Mouse (Mus musculus): ENCODE measurements at regions not wholly inside any gene's neighbourhood (a gene's known extent, or its start where the extent isn't known, plus 50 kb on each side); places are given as distances from the start of the nearest gene placed in this dataset.
A peak's percentile ranks its signal among the peaks of the same experiment; 100 is the strongest.
"Not testable (repeated sequence)": the region's sequence is repeated elsewhere in the genome, so short reads cannot be mapped to it uniquely, and the experiment has no call there.

DNA sequence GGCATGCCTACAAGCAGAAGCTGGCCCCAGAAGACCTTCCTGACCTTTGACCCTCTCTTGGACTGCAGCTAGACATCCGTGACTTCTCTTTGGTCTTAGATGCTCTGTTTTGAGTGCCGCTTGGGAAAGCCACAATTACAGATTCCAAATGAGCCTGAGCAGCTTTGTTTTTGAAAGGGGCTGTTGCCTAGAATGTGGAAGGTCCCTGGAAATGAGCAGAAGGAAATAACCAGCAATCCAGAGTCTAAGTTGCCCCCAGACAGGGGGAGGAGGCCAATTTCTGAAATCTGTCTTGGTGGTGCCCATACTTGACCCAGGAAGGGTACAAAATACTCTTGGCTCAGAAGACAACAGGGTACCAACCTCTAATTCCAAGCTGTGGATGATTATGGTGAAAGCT lies 253.9 kb downstream of the Nuak1 start:
- peak; percentile 37 for DNase-seq (ENCODE audit: low spot score)

DNA sequence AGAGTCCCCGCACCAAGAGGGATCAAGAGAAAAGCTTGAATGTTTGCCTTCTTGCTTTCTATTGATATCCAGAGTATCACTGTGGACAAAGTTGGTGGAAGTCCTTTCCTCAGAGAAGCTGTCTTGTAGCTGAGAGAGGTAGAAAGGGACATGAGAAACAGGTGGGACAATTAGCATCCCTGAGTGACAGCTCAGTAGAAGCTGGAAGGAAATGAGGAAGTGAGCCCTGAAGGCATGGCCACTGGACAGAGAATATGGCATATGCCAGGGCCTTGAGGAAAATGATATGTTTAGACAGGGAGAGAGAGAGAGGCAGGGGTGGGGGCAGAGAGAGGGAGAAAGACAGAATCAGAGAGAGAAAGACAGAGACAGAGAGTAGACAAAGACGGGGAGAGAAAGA lies 241.4 kb downstream of the Nuak1 start:
- no peak for DNase-seq (ENCODE audit: low spot score)

DNA sequence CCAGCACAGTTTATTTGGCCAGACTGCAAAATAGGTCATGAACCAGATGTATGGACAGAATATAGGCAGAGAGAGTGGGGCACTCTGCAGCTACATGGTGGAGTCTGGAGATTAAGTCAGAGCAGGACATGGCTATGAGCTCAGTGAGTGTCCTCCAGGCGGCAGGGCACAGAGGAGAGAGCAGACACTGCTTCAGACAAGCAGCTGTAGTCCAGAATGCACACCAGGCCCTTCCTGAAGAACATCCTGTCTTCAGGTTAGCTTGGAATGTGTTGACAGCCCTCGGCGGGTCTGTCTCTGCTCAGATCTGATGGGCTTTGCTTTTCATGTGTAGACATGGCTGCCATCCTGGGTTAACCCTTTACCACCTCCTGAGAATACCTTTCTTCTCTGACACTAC lies 238.6 kb downstream of the Nuak1 start:
- DNase-seq (ENCODE audit: low spot score): no peak

DNA sequence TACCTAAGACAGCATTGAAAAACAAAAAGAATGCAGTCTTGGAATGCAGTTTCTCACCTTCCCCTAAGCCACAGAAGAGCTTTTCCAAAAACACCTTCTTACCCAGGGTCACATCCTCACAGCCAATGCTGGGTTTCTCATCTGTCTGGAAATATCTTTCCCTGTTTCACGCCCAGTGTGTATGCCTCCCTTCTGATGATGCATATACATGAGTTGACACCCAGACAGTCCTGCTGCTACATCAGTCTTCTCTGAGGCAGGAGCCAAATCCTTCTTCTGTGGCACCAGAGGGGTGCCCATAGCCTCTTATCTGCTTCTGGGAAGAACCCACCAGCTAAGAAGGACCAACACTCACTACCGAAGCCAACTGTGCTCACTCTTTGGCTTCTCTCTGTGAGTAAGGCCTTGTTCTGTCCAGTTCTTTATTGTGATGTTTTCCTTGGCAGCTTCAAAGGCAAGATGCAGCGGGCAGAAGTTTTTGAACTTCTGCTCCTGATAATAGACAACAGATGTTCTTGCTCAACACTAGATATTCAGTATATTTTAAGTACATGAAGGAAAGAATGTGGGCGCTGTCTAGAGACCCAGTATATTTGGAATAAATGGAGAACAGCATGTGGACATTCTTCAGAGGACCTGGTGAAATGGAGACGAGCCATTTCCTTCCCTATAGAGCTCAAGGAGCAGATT lies 228.2 kb downstream of the Nuak1 start:
- DNase-seq (ENCODE audit: low spot score): peak; percentile 27

DNA sequence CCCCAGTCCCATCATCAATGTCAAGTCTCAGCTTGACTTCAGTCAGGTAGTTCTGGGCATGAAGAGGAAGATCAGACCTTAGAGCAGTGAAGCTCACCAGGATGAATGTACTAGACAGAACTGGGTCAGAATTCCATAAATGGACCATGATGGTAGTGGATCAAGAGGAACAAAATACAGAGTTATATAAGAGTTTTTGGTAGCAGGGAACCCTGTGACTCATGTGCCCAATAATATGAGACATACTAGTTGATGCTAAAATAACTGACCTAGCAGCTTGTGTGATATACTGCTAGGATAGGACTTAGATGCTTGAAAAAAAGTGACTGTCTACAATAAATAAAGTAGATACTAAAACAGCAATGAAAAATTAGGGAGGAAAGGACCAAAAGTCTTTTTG lies 225.6 kb downstream of the Nuak1 start:
- no peak for DNase-seq (ENCODE audit: low spot score)

DNA sequence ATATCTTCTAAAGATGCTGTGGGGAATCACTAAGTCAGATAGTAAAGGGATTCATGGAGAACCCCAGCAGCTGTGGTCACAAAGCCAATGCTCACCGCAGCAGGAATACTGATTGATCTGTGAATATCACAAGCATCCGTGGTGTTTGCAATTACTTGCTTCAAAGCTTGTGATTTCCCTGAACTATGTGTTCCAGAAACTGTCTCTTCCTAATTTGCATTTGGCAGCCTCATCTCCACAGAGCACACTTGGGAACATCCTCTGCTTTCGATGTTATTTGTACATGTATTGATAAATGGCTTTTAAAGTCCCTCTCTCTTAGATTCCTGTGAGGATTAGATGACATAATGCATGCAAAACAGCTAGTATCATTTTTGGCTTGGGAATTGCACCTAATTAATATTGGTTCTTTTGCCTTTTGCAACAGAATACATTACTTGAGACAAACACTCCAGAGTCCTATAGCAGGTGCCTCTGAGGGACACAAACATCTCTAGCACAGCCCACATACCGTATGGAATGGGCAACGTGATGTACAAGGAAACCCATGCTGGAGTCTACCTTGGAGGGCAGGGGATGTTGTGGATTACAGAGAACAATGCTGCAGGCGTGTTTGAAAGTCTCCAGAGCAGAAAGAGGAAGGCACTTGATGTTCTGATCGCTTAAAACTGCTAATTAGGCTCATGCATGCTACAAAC lies 211.0 kb downstream of the Nuak1 start:
- no peak for DNase-seq (ENCODE audit: low spot score)

DNA sequence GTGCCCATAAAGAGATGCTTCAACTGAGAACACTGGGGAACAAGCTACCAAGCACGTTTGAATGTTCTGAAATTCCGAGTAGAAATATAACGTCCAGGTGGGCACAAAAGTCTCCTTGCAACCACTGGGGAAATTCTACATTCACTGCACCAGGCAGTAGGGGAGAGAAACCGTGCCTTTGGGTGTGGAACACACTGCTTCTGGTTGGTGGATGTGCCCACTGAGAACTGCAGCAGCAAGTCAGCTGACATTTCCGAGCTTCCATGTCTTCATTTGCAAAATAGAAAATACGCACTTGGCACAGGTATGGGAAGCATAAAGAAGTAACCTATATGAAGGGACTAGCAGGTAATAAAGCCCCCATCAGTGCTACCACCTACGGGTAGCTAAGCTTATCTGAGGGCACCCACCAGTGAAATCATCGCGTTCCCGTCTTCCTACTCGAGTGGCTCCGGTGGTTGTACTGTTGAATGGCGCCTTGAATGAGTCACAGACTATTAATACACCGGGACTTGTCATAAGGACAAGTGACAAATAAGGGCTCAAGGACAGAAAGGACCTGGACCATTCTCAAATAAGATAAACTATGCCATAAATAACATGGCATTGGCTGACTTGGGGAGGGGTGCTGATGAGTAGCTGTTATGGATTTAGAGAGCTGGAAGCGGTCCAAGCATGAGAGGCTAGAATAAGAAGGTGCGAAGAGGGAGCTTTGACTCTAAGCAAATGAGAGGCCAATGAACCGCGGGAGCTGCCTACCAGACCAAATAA lies 210.2 kb downstream of the Nuak1 start:
- DNase-seq (ENCODE audit: low spot score): no peak

DNA sequence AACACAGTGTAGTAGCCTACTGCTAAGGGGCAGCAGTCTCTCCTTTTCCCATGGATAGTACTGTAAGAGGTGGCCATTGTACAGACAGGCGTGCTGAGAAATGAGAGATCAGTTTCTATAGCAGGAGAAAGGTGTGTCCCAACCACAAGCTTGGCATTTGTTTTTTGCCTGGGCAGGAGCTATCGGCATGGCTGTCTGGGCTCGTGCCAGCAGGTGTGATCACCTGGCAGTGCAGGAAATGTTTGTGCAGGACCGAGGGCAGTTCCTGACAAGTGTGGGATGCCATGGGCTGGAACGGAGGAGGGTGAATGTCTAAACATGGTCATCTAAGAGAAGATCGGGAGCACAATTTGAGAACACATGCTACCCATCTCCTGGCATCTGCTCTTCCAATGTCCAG lies 205.4 kb downstream of the Nuak1 start:
- DNase-seq (ENCODE audit: low spot score): no peak

DNA sequence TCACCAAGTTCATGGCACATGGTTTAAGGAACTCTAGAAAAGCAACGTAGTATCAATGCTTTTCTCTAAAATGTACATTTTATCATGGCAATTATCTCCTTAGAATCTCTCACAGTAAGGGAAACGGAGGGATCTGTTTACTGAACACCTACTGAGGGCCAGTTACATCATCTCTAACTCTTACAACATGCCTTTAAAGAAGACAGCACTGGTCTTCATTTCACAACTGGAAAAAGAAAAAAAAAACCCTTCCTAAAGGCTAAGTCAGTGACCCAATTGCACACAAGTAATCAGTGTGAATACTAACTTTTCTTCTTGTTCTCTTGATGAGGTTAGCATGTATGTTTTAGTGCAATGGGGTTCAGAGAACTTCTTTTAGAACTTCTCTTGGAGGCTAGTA lies 204.2 kb downstream of the Nuak1 start:
- DNase-seq (ENCODE audit: low spot score): no peak

DNA sequence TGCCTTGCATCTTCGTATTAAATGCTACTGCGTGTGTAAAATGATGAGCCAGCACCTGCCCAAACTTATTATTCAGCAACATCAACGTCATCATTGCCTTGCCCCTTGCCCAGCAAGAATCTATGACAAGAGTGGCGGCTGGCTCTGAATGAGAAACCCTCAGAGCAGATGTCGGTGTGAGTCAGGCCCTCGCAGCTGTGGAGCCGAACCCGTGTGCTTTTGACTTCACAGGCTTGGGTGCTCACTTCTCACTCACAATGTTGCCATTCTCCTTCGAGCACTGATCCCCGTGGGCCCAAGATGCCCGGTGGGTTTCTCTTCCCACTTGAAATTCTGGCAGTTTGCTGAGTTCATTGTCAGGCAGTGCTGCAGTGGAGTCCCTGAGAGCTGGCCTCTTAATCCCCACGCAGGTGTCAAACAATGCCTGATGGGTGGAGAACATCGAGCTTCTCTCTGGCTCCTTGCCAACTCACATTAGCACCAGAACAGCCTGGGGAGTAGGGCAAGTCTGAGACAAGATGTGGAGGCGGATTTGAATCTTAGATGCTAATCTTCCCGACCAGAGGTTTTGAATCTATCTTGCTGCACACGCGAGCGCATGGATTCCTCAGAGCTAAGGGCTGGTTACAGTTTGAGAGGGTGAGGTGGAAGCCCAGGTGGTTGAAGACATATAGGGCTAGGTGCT lies 202.0 kb downstream of the Nuak1 start:
- no peak for DNase-seq (ENCODE audit: low spot score)

DNA sequence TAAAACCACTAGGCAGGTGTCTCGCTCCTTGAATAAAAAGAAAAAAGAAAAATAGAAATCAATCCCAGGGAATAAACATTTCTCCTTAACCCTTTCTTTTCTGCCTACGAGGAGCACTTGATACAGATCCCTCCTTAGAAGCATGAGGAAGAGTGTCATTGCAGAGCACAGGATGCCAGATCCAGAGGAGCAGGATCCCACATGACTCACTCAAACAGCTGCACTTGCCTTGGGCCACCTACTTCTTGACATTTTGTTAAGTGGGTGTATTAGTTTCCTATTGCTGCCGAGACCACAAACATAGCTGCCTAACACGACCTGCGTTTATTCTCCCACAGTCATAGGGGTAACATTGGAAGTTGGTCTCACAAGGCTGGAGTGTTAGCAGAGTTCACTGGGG lies 197.1 kb downstream of the Nuak1 start:
- no peak for DNase-seq (ENCODE audit: low spot score)

DNA sequence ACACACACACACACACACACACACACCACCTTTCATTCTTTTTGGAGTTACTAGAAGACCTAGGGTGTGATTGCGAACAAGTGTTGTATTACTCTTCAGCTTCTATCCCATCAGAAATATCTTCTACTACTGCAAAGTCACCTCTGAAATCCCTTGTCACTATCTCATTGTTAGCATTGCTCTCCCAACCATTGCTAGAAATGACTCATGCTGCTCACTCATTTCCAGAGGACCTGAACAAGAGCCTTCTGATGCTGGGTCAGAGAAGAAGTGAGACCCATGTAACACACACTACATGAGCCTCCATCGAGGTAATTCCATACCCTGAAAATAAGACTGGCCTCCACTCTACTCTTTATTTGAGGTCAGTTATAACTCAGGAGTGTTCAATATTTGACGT lies 191.1 kb downstream of the Nuak1 start:
- DNase-seq (ENCODE audit: low spot score): no peak

DNA sequence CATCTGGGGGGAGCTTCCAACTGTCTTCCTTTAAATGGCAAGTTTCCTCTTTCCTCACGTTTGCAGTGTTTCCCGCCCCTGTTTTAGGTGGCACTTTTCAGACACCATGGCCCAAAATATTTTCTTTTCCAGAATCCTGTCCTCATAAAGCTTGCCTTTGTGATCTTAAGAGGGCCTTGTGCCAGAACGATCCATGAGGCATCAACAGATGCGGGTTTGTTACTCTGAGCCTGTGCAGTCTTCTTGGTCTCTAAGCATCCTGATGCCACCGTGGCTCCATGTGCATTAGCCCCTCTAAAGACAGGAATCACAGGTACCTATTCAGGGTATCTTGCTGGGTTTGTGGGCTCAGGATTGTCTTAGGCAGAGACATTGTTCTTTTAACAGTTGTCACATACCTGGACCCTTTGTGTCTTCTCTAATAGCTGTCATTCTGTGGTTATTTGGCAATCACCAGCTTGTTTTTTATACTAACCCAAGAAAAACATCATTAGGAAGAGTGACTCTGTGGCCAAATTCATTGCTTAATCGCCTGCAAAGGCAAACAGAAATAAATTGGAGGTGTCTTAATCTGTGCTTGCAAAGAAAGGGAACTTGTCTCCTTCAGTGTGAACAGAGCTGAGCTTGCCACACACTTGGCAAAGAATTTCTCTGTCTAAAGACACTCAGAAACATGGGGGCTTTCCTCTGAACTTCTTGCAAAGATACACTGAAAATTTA lies 179.3 kb downstream of the Nuak1 start:
- no peak for DNase-seq (ENCODE audit: low spot score)

DNA sequence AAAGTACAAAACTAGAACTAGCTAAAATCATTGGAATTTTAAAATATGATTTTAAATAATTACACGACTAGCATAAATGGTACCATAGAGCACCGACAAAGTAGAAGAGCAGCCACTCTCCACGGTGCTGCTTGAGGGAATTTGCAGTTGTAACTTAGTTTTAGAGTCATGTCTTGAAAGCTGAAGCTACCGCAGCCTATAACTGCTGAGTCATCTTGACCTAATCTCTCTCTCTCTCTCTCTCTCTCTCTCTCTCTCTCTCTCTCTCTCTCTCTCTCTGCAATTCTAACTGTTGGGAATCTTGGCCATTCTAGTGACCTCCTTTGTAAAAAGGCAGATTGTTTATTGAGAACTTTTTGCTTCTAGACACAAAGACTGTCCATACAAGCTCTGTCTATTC lies 177.5 kb downstream of the Nuak1 start:
- no peak for DNase-seq (ENCODE audit: low spot score)

DNA sequence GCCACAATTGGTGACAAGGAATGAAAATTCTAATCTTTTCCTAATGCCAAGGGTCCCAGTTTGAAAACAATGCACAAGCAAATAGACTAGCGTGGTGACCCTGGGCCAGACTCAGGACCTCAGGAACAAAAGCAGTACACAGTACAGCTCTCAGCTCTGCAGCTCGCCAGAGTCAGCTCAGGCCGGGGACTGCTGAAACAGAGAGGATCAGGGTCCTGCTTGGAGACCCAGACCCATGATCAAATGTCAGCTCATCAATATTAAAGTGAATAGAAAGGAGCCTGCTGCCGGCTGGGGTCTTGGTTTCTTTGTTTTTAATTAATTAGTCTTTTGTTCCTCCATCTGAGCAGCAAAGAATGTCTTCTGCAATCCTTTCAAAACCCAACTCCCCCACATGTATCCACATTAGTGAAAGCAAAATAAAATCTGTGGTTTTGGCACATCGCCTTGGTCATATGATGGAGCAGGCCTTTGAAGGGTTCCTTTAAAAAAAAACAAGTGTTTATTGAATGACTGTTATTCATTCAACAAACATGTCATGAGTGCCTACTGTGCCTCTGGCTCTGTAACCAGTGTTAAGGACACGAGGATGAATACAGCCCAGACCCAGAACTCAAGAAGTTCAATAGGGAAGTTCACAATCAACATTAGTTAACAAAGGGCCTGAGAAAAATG lies 154.4 kb downstream of the Nuak1 start:
- DNase-seq (ENCODE audit: low spot score): peak; percentile 19

DNA sequence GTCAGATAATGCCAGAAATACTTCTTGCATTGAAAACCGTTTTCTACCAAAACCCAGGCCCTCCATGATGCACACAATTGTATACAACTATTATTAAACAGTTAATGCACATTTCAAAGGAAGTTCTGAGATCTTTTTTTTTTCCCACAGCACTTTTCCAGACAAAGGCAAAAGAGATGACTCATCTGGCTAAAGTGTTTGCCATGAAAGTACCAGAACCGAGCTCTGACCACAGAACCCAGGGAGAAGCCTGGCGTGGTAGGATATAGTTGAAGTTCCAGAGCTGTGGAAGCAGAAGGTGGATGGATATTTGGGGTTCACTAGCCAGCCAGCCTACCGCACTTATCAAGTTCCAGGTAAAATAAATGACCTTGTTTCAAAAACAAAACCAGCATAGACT lies 146.0 kb downstream of the Nuak1 start:
- DNase-seq (ENCODE audit: low spot score): no peak

DNA sequence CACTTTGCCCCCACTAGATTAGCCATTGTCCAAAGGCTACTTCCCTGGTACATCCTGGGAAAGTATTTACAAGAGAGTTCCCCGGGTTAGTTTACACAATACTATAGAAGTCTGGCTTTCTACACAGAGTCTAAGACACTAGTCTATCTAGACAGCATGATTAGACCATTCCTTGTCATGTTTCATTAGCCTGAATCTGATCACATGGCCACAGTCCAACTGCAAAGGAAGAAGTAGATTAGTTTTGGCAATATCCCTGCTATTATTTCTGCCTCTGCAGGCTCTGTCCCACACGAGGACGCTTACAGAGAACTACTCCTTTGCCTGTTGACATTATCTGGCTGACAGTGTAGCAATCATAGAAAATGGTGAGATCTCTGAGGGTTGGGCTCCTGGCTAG lies 144.2 kb downstream of the Nuak1 start:
- no peak for DNase-seq (ENCODE audit: low spot score)

DNA sequence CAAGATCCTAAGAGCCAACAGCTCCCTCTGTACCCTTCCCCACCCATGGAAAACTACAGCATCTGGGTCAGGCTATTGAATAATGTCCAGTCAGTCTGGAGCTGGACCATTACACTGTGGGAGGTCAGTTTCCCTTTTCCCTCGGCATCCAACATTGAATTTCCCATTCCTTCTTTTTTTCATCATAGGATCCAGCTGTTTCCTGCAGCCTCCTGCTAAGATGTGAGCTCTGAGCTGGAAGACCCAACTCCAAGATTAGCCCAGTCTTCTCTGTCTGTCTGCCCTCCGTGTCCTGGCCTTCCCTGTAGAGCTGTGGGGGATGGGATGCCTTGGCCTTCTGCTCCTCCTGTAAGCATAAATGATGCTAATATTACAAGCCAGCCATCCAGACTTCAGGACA lies 138.8 kb downstream of the Nuak1 start:
- DNase-seq (ENCODE audit: low spot score): no peak

DNA sequence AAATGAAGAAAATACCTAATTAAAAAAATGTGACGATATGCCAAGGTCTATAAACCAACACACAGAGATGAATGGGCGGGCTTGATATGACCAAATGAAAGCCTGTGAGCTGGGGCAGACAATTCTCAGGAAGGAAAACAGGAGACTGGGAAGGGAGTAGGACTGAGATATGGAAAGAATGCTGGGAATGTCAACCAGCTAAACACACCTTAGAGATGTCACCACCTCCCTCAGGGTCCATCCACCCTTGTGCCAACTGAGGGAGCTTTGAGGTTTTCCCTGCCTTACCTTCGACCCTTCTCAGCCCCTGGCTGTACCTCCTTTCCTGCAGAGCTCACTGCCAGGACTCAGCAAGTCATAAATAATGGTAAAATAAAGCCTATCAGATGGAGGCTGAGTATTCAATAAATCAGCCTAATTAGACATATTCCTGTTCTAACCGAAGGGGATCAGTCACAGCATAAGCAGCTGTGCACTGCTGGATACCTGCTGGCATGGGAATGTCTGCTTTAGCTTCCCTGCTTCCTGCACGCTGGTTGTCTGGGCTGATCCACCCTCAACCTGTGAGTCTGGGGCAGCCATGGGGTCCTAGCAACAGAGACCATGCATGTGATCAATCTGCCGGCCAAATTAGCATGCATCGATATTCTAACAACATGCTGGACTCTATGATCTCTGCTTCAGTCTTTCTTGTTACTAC lies 137.4 kb downstream of the Nuak1 start:
- DNase-seq (ENCODE audit: low spot score): peak; percentile 15

DNA sequence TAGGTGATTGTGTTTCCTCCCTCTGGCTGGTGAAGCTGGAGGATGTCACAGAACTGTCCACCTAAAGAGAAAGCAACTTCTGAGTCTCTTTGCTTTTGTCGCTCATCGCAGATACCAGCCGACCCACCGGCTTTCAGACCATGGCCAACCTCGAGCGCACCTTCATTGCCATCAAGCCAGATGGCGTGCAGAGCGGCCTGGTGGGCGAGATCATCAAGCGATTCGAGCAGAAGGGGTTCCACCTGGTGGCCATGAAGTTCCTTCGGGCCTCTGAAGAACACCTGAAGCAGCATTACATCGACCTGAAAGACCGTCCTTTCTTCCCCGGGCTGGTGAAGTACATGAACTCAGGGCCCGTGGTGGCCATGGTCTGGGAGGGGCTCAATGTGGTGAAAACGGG lies 131.7 kb downstream of the Nuak1 start:
- not testable (repeated sequence) for DNase-seq (ENCODE audit: low spot score)

DNA sequence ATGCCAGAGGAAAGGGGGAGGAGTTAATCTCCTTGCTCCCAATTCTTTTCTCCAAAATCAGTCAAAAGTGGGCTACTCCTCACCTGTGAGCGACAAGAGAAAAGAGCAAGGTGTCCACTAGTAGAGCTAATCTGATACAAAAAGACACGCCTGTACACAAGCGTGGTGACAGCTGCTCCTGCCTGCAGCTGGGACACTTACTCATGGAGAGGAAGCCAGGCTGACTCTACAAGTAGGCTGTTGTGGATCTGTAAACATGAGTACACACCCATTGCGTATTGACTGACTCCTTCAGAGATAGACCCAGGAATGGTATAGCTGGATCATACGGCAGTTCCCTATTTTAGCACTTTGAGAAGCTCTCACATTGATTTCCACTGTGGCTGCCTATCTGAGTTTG lies 129.7 kb downstream of the Nuak1 start:
- no peak for DNase-seq (ENCODE audit: low spot score)
